21 mouse cellular contexts compared by ENCODE assay signal in genomic region chr5:46707845-46708244, GRCm38 (mm10).
"Had no signal": no experiment of that assay in that cellular context is flagged by ENCODE, and none has a peak within 500 bp of the region (broad histone marks: within the 10 kb centered on the region; RNA-seq: fewer than 3 reads in every experiment).

No protein-coding gene starts in this region.

- DNase-seq: kidney, adult 9 months; kidney, postnatal 14 days; kidney, postnatal 4 days; left cerebral cortex, postnatal 4 days; liver, embryonic 13.5 days; lung, adult 2 months; lung, postnatal 10 days; lung, postnatal 36 days; retina, postnatal 1 day; right cerebral cortex, postnatal 25 days; spleen, adult 18-20 months; thymus, adult 18-20 months; thymus, postnatal 36 days had no signal

- H3K36me3 ChIP-seq: limb, embryonic 12.5 days; limb, embryonic 15.5 days; liver, embryonic 13.5 days; midbrain, embryonic 10.5 days; midbrain, embryonic 13.5 days; neural tube, embryonic 13.5 days had no signal

- H3K9me3 ChIP-seq: limb, embryonic 12.5 days; limb, embryonic 15.5 days; liver, embryonic 13.5 days; megakaryocyte, embryonic 14.5 days; midbrain, embryonic 10.5 days; midbrain, embryonic 13.5 days; neural tube, embryonic 13.5 days had no signal

- H3K9ac ChIP-seq: limb, embryonic 12.5 days; limb, embryonic 15.5 days; liver, embryonic 13.5 days; midbrain, embryonic 13.5 days; neural tube, embryonic 13.5 days had no signal

- H3K27ac ChIP-seq: limb, embryonic 12.5 days; limb, embryonic 15.5 days; liver, embryonic 13.5 days; midbrain, embryonic 10.5 days; midbrain, embryonic 13.5 days; neural tube, embryonic 13.5 days had no signal

- ATAC-seq: midbrain, embryonic 13.5 days; midbrain, embryonic 16.5 days had no signal

- H3K4me3 ChIP-seq: limb, embryonic 12.5 days; limb, embryonic 15.5 days; liver, embryonic 13.5 days; megakaryocyte, embryonic 14.5 days; midbrain, embryonic 10.5 days; midbrain, embryonic 13.5 days; myocyte; neural tube, embryonic 13.5 days had no signal

- H3K27me3 ChIP-seq: limb, embryonic 12.5 days; limb, embryonic 15.5 days; liver, embryonic 13.5 days; megakaryocyte, embryonic 14.5 days; midbrain, embryonic 13.5 days; neural tube, embryonic 13.5 days had no signal

- H3K4me2 ChIP-seq: limb, embryonic 12.5 days; limb, embryonic 15.5 days; liver, embryonic 13.5 days; midbrain, embryonic 13.5 days; neural tube, embryonic 13.5 days had no signal

- H3K4me1 ChIP-seq: limb, embryonic 12.5 days; limb, embryonic 15.5 days; liver, embryonic 13.5 days; megakaryocyte, embryonic 14.5 days; midbrain, embryonic 10.5 days; midbrain, embryonic 13.5 days; neural tube, embryonic 13.5 days had no signal
